ENCODE assay signal across 8 mouse cellular contexts in the genomic region with DNA sequence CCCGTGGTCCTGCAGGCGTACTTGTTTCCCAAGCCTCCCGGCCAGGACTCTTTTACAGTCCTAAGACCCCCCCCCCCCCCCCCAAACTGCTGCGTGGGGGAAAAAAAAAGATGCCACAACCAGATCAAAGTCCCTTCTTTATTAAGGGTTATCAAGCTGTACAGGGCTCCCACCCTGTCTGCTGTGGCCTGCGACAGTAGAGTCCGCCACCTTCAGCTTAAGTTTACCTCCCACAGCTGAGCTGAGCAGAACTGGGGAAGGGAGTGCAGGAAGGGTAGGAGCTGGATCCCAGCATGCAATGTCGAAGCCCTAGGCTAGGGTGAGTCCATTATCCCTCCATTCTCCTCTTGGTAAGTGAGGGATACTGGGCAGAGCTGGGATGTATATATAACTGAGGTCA. TPM values are rescaled to one million over a fixed set of nuclear protein-coding genes. Genes with fewer than 3 reads are reported as not detected.
A peak's percentile ranks its signal among the peaks of the same experiment; 100 is the strongest.
DNase-seq lines count a peak whose midpoint lies in the region; ATAC-seq and TF ChIP-seq lines count a peak whose summit lies in the region.

No protein-coding gene starts in this region.

- peaks cover 50% of the 10 kb centered on the region for H3K36me3 ChIP-seq in heart, postnatal 0 days (replicated peaks; ENCODE audit: control insufficient read depth, insufficient read depth, low read length)
- peaks cover 66% of the 10 kb centered on the region for H3K36me3 ChIP-seq in embryonic facial prominence, embryonic 13.5 days
- peaks cover 28% of the 10 kb centered on the region for H3K36me3 ChIP-seq in intestine, embryonic 16.5 days (ENCODE audit: control insufficient read depth, insufficient read depth, low read length)
- H3K36me3 ChIP-seq in myocyte (ENCODE audit: control insufficient read depth, insufficient read depth): peaks cover 4% of the 10 kb centered on the region

- no peak for ATAC-seq in heart, postnatal 0 days (ENCODE audit: insufficient read depth, low read depth)
- no peak for ATAC-seq in embryonic facial prominence, embryonic 13.5 days (ENCODE audit: insufficient number of reproducible peaks, insufficient read depth, low FRiP score, low TSS enrichment, low read depth)
- ATAC-seq in intestine, embryonic 16.5 days: peak; percentile 60
- ATAC-seq in megakaryocyte progenitor cell, adult 5-6 weeks (replicated peaks; ENCODE audit: poor library complexity): no peak

- no peak for TF ChIP-seq EP300 in heart, postnatal 0 days (IDR thresholded peaks at IDR 0.05; ENCODE audit: low read depth)

- no peak overlapping the region for H3K4me3 ChIP-seq in heart, postnatal 0 days (ENCODE audit: low read depth, low read length)
- H3K4me3 ChIP-seq in embryonic facial prominence, embryonic 13.5 days: peak overlapping the region; percentile 65
- H3K4me3 ChIP-seq in intestine, embryonic 16.5 days (ENCODE audit: low read length): peak overlapping the region; percentile 63
- H3K4me3 ChIP-seq in myocyte: peak overlapping the region; percentile 42

- H3K4me1 ChIP-seq in heart, postnatal 0 days (ENCODE audit: control insufficient read depth, insufficient read depth): peaks cover 9% of the 10 kb centered on the region; the same call in 1 of the 2 replicates
- peaks cover 21% of the 10 kb centered on the region for H3K4me1 ChIP-seq in embryonic facial prominence, embryonic 13.5 days
- H3K4me1 ChIP-seq in intestine, embryonic 16.5 days (ENCODE audit: control insufficient read depth, insufficient read depth, low read length): peaks cover 21% of the 10 kb centered on the region

- no peak overlapping the region for H3K27ac ChIP-seq in heart, postnatal 0 days (ENCODE audit: low read depth)
- H3K27ac ChIP-seq in embryonic facial prominence, embryonic 13.5 days: no peak overlapping the region
- H3K27ac ChIP-seq in intestine, embryonic 16.5 days (ENCODE audit: low read length): peak overlapping the region; percentile 63

- TF ChIP-seq CTCF in heart, postnatal 0 days (IDR thresholded peaks at IDR 0.05; ENCODE audit: low read depth): no peak

- intact Hi-C loops in heart, postnatal 10 days (cut with DNase I): no loop called here
- intact Hi-C loops in left cerebral cortex, postnatal 14 days (cut with DNase I): no loop called here

- no peak overlapping the region for H3K9ac ChIP-seq in heart, postnatal 0 days (replicated peaks; ENCODE audit: low read depth, low read length)
- 0 out of 2 replicates have a peak overlapping the region, but pooled peaks have one; percentile 32 for H3K9ac ChIP-seq in embryonic facial prominence, embryonic 13.5 days
- H3K9ac ChIP-seq in intestine, embryonic 16.5 days (ENCODE audit: low read depth, low read length): 0 out of 2 replicates have a peak overlapping the region, but pooled peaks have one; percentile 75

- no peak for DNase-seq in heart, postnatal 0 days (ENCODE audit: low spot score)
- DNase-seq in heart, postnatal 10 days: no peak
- DNase-seq in left cerebral cortex, postnatal 14 days (ENCODE audit: low spot score in 2 of 2): no peak
- DNase-seq in layer of hippocampus, postnatal 14 days (ENCODE audit: low spot score in 2 of 2): no peak

- no peaks in the 10 kb centered on the region for H3K9me3 ChIP-seq in heart, postnatal 0 days (replicated peaks; ENCODE audit: control insufficient read depth, low read length)
- H3K9me3 ChIP-seq in embryonic facial prominence, embryonic 13.5 days: no peaks in the 10 kb centered on the region
- H3K9me3 ChIP-seq in intestine, embryonic 16.5 days (ENCODE audit: control insufficient read depth, low read length): 0 out of 2 replicates have a peak, but pooled peaks cover 3% of the 10 kb centered on the region

- peak overlapping the region; percentile 45 for H3ac ChIP-seq in myocyte (ENCODE audit: control insufficient read depth, insufficient read length)

- WGBS in heart, postnatal 0 days: 38% methylated on average over 6 of the region's 7 CpGs
- 36% methylated on average over 7 of the region's 7 CpGs for WGBS in embryonic facial prominence, embryonic 13.5 days
- WGBS in intestine, embryonic 16.5 days: 28% methylated on average over 7 of the region's 7 CpGs

- H3K4me2 ChIP-seq in heart, postnatal 0 days (ENCODE audit: low read depth, low read length): peak overlapping the region; percentile 90
- H3K4me2 ChIP-seq in embryonic facial prominence, embryonic 13.5 days: peak overlapping the region; percentile 100
- H3K4me2 ChIP-seq in intestine, embryonic 16.5 days (ENCODE audit: low read depth, low read length): peak overlapping the region; percentile 95
- peak overlapping the region; percentile 80 for H3K4me2 ChIP-seq in myocyte (ENCODE audit: low read depth)

- no peaks in the 10 kb centered on the region for H3K27me3 ChIP-seq in heart, postnatal 0 days (ENCODE audit: control insufficient read depth, insufficient read depth, low read length)
- H3K27me3 ChIP-seq in embryonic facial prominence, embryonic 13.5 days: no peaks in the 10 kb centered on the region
- H3K27me3 ChIP-seq in intestine, embryonic 16.5 days (replicated peaks; ENCODE audit: control insufficient read depth, insufficient read depth, low read length): no peaks in the 10 kb centered on the region
- no peaks in the 10 kb centered on the region for H3K27me3 ChIP-seq in myocyte (ENCODE audit: control insufficient read depth, insufficient read depth, insufficient read length)

- no peaks in the 10 kb centered on the region for H3K79me2 ChIP-seq in myocyte (ENCODE audit: control insufficient read depth, insufficient read depth)

- TF ChIP-seq POLR2A in myocyte (IDR thresholded peaks at IDR 0.05; ENCODE audit: insufficient read length, low read depth): no peak

RNA-seq across cellular contexts. Expression of a gene that starts 0.5 kb away (rescaled TPM):
- total RNA-seq in heart, postnatal 0 days (2014; rRNA removed; ENCODE audit: low replicate concordance): 22.0 and 36.0 TPM in 2 replicates
- polyA plus RNA-seq in heart, postnatal 0 days (2015; fragmentation: Nextera tagmentation; extraction: Ambion mirVana): 15.9 and 17.6 TPM in 2 replicates
- 10 to 100 TPM; 23.6 to 26.8 TPM for total RNA-seq in heart, postnatal 10 days (2021)
- 27.0 and 35.2 TPM in 2 replicates for polyA plus RNA-seq in embryonic facial prominence, embryonic 13.5 days (2015; fragmentation: Nextera tagmentation; extraction: Ambion mirVana)
- polyA plus RNA-seq in intestine, embryonic 16.5 days (2015; fragmentation: Nextera tagmentation; extraction: Ambion mirVana): 21.5 and 27.8 TPM in 2 replicates
- 61.4 TPM for polyA plus RNA-seq in myocyte (2012; fragmentation: generic; extraction: Trizol)
- 10.0 and 12.8 TPM in 2 replicates for total RNA-seq in megakaryocyte progenitor cell, adult 5-6 weeks (2015)
- total RNA-seq in megakaryocyte progenitor cell, adult 5-6 weeks (2017): 10.3 and 14.8 TPM in 2 replicates
- total RNA-seq in left cerebral cortex, postnatal 14 days (2021): 10 to 100 TPM; 38.1 to 39.3 TPM
- total RNA-seq in layer of hippocampus, postnatal 14 days (2021): 10 to 100 TPM; 30.7 to 35.2 TPM

RNA-seq across cellular contexts. Expression of a gene that starts 11.2 kb away (rescaled TPM):
- 19.4 and 20.6 TPM in 2 replicates for total RNA-seq in heart, postnatal 0 days (2014; rRNA removed; ENCODE audit: low replicate concordance)
- 11.6 and 14.5 TPM in 2 replicates for polyA plus RNA-seq in heart, postnatal 0 days (2015; fragmentation: Nextera tagmentation; extraction: Ambion mirVana)
- total RNA-seq in heart, postnatal 10 days (2021): 10 to 100 TPM; 12.5 TPM
- polyA plus RNA-seq in embryonic facial prominence, embryonic 13.5 days (2015; fragmentation: Nextera tagmentation; extraction: Ambion mirVana): 27.1 and 30.5 TPM in 2 replicates
- polyA plus RNA-seq in intestine, embryonic 16.5 days (2015; fragmentation: Nextera tagmentation; extraction: Ambion mirVana): 25.4 and 26.5 TPM in 2 replicates
- polyA plus RNA-seq in myocyte (2012; fragmentation: generic; extraction: Trizol): 11.4 TPM
- total RNA-seq in megakaryocyte progenitor cell, adult 5-6 weeks (2015): 7.7 and 7.8 TPM in 2 replicates
- total RNA-seq in megakaryocyte progenitor cell, adult 5-6 weeks (2017): 21.7 and 27.0 TPM in 2 replicates
- total RNA-seq in left cerebral cortex, postnatal 14 days (2021): 10 to 100 TPM; 19.7 TPM
- 10 to 100 TPM; 19.5 to 21.1 TPM for total RNA-seq in layer of hippocampus, postnatal 14 days (2021)

RNA-seq across cellular contexts. Expression of a gene that starts 11.3 kb away (rescaled TPM):
- total RNA-seq in heart, postnatal 0 days (2014; rRNA removed; ENCODE audit: low replicate concordance): 64.2 and 99.6 TPM in 2 replicates
- 28.5 and 29.6 TPM in 2 replicates for polyA plus RNA-seq in heart, postnatal 0 days (2015; fragmentation: Nextera tagmentation; extraction: Ambion mirVana)
- total RNA-seq in heart, postnatal 10 days (2021): 10 to 100 TPM; 51.6 to 54.2 TPM
- 28.4 and 30.8 TPM in 2 replicates for polyA plus RNA-seq in embryonic facial prominence, embryonic 13.5 days (2015; fragmentation: Nextera tagmentation; extraction: Ambion mirVana)
- polyA plus RNA-seq in intestine, embryonic 16.5 days (2015; fragmentation: Nextera tagmentation; extraction: Ambion mirVana): 28.3 and 31.7 TPM in 2 replicates
- polyA plus RNA-seq in myocyte (2012; fragmentation: generic; extraction: Trizol): 44.6 TPM
- 14.5 and 18.2 TPM in 2 replicates for total RNA-seq in megakaryocyte progenitor cell, adult 5-6 weeks (2015)
- total RNA-seq in megakaryocyte progenitor cell, adult 5-6 weeks (2017): 7.2 and 9.5 TPM in 2 replicates
- 100 to 1,000 TPM; 130 to 133 TPM for total RNA-seq in left cerebral cortex, postnatal 14 days (2021)
- total RNA-seq in layer of hippocampus, postnatal 14 days (2021): 100 to 1,000 TPM; 110 to 115 TPM

RNA-seq across cellular contexts. Expression of a gene that starts 12.3 kb away (rescaled TPM):
- total RNA-seq in heart, postnatal 0 days (2014; rRNA removed; ENCODE audit: low replicate concordance): 33.1 and 67.1 TPM in 2 replicates
- 26.1 and 28.7 TPM in 2 replicates for polyA plus RNA-seq in heart, postnatal 0 days (2015; fragmentation: Nextera tagmentation; extraction: Ambion mirVana)
- total RNA-seq in heart, postnatal 10 days (2021): 10 to 100 TPM; 20.2 to 20.4 TPM
- polyA plus RNA-seq in embryonic facial prominence, embryonic 13.5 days (2015; fragmentation: Nextera tagmentation; extraction: Ambion mirVana): 45.1 and 48.2 TPM in 2 replicates
- 53.2 and 54.6 TPM in 2 replicates for polyA plus RNA-seq in intestine, embryonic 16.5 days (2015; fragmentation: Nextera tagmentation; extraction: Ambion mirVana)
- polyA plus RNA-seq in myocyte (2012; fragmentation: generic; extraction: Trizol): 43.4 TPM
- total RNA-seq in megakaryocyte progenitor cell, adult 5-6 weeks (2015): 20.2 and 21.5 TPM in 2 replicates
- 24.4 and 24.7 TPM in 2 replicates for total RNA-seq in megakaryocyte progenitor cell, adult 5-6 weeks (2017)
- 10 to 100 TPM; 21.4 to 22.8 TPM for total RNA-seq in left cerebral cortex, postnatal 14 days (2021)
- 10 to 100 TPM; 30.9 to 32.7 TPM for total RNA-seq in layer of hippocampus, postnatal 14 days (2021)

RNA-seq across cellular contexts. Expression of a gene that starts 29.9 kb away (rescaled TPM):
- total RNA-seq in heart, postnatal 0 days (2014; rRNA removed; ENCODE audit: low replicate concordance): 9.8 and 11.3 TPM in 2 replicates
- polyA plus RNA-seq in heart, postnatal 0 days (2015; fragmentation: Nextera tagmentation; extraction: Ambion mirVana): 3.6 and 3.8 TPM in 2 replicates
- 10 to 100 TPM in 1 of 2 experiments, 1 to 10 TPM in 1; 9.9 to 10.5 TPM for total RNA-seq in heart, postnatal 10 days (2021)
- polyA plus RNA-seq in embryonic facial prominence, embryonic 13.5 days (2015; fragmentation: Nextera tagmentation; extraction: Ambion mirVana): 21.9 and 23.3 TPM in 2 replicates
- polyA plus RNA-seq in intestine, embryonic 16.5 days (2015; fragmentation: Nextera tagmentation; extraction: Ambion mirVana): 9.2 and 10.1 TPM in 2 replicates
- 2.0 TPM for polyA plus RNA-seq in myocyte (2012; fragmentation: generic; extraction: Trizol)
- 24.2 and 31.9 TPM in 2 replicates for total RNA-seq in megakaryocyte progenitor cell, adult 5-6 weeks (2015)
- total RNA-seq in megakaryocyte progenitor cell, adult 5-6 weeks (2017): 12.3 and 13.7 TPM in 2 replicates
- total RNA-seq in left cerebral cortex, postnatal 14 days (2021): 10 to 100 TPM; 16.3 to 18.3 TPM
- total RNA-seq in layer of hippocampus, postnatal 14 days (2021): 10 to 100 TPM; 21.3 to 21.7 TPM
